Mouse (Mus musculus): ENCODE results near the gene Eif3f. TPM values are rescaled to one million over a fixed set of nuclear protein-coding genes. Genes with fewer than 3 reads are reported as not detected.

Gene Eif3f
- total RNA-seq (2023): 102 and 104 TPM in 2 replicates

DNA sequence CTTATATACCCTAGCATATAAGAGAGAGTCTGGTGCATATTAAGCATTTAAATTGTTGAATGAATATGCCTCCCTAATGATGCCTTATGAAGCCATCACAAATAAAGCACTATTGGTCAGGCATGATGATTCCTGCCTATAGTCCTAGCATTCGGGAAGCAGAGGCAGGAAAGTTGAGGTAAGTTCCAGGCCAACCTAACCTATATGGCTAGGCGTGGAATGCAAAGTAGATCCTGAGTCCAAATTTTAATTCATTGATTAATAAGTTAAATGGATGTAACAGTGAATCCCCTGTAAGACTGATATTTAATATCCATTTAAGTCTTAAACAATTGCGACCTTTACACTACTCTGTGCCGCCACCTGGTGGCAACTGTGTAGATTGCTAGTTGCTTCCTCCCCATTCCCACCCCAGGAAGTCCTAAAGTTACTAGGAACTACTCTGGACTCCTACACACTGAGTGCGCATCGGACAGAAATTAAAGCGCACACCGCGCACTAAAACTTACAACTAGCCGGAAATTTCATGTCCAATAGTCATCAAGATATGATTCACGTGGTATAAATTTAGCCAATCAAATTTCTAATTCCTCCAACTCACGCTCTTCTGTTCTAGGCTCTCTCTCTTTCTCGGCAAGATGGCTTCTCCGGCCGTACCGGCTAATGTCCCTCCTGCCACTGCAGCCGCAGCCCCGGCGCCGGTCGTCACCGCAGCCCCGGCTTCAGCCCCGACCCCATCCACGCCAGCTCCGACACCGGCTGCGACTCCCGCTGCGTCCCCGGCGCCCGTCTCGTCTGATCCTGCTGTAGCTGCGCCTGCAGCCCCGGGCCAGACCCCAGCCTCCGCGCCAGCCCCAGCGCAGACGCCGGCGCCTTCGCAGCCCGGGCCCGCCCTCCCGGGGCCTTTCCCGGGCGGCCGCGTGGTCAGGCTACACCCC, at the start of gene Eif3f:
Gene Eif3f (plus strand): TSS at position 624 of the 938 bp plus-strand sequence.

DNA sequence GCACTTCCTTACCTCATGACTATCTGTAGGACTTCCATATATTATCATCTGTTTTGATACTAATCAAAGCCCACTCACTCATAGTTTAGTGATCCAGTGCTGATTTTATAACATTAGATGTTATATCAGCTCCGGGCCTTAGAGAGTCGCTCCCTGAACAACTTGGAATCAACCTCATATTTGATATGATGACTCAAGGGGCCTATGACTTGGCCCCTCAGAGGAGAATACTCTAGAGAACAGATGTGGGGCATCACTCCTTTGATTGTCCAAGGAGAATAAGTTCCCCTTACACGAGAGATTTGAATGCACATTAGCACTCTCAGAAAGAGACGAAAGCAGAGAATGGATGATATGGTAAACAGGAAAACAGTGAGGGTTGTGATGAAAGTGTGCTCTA, 49.3 kb upstream of the Eif3f start, which contains the start of gene Olfr518:
Gene Olfr518 (minus strand): TSS at position 101 of the 400 bp plus-strand sequence.

DNA sequence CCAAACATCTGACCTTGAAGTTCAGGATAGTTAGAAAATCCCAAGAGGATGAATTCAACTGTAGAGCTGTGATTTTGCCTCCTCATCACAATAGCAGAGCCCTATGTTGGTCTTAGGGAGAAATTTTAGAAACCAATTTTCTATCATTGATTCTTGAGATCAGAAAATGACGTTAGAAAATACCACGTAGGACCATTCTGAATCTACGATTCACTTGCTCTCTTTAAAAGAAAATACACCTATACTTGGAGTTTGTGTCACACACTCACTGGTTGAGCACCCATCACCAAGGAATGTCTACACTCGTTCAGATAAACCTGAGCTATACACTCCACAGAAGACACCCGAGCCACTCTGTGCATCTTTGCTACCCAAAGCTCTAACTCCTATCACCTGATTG, 39.9 kb upstream of the Eif3f start, which contains the start of gene Olfr519:
Gene Olfr519 (minus strand): TSS at position 101 of the 400 bp plus-strand sequence.

DNA sequence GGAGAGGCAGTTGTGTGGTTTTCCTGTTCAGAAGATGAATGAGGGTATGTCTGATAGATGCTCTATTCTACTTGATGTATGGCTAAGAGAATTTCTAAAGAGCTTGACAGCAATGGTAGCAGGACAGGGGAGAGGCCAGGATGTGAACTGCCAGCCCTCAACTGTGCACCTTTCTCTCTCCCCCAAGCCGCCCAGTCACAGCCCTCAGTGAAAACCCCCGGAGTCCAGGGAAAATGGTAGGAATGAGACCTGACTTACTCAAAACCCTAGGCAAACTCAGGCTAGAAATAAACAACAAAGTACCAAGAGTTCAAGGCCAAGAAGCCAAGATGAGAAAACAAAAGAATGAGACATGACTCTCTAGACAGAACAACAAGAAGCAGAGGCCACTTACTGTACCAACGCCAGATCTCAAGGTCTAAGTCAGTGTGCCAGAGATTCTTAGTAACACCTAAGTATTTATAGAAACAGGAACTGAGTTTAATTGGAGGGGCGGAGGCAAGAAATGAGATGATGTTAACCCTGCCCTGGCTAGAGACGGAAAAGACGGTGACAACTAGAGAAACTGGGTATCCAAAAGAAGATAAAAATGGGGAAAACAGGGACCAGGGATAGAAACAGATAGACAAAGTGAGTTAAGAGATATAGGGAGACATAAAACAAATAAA, 4.4 kb upstream of the Eif3f start, which contains the start of gene Nlrp10:
Gene Nlrp10 (minus strand): TSS at position 453 of the 668 bp plus-strand sequence.

DNA sequence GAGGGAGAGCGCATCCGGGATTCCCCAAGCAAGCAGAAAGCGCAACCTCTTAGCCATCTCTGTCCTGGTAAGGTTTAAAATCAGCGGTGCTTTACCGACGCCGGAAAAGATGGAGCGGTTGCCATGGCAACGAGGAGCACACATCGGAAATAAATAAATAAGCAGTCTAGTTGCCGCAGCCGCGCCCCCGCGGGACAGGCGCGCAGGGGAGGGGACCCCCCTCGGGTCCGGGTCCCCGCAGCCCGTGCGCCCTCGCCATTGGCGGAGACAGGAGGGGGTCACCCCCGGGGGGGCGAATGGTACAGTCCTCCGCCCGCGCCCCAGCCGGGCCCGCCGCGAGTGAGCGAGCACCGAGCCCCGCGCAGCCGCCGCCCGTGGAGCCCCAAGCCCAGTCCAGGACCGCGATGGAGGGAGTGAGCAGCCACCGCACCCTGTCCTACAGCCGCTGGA, 16.1 kb downstream of the Eif3f start, which contains the start of gene Tub:
Gene Tub (plus strand): TSS at position 27 of the 450 bp plus-strand sequence.

Other genes with a start within 250 kb of the Eif3f start
- not detected in 2 replicates for gene Olfr512, start 221.1 kb upstream of the Eif3f start, total RNA-seq (2023)
- gene Olfr513, start 183.4 kb upstream of the Eif3f start, total RNA-seq (2023): not detected in 2 replicates
- gene Olfr514, start 108.4 kb upstream of the Eif3f start, total RNA-seq (2023): not detected in 2 replicates
- gene Olfr516, start 83.9 kb upstream of the Eif3f start, total RNA-seq (2023): not detected in 2 replicates
- not detected in 2 replicates for gene Olfr517, start 62.0 kb upstream of the Eif3f start, total RNA-seq (2023)
- gene Olfr518, start 49.4 kb upstream of the Eif3f start, total RNA-seq (2023): not detected in 2 replicates
- gene Olfr519, start 40.0 kb upstream of the Eif3f start, total RNA-seq (2023): not detected in 2 replicates
- gene Nlrp10, start 4.2 kb upstream of the Eif3f start, total RNA-seq (2023): 0.09 and 0.11 TPM in 2 replicates
- 0.35 TPM in 1 of 2 replicates, not detected in the other for gene Tub, start 15.9 kb downstream of the Eif3f start, total RNA-seq (2023)
- 0.43 and 0.66 TPM in 2 replicates for gene Ric3, start 148.9 kb downstream of the Eif3f start, total RNA-seq (2023)
- 29.9 and 31.9 TPM in 2 replicates for gene Lmo1, start 240.8 kb downstream of the Eif3f start, total RNA-seq (2023)

All from neutrophil, adult 65 days (primary cell).